Mouse (Mus musculus) lung, postnatal 4 days (tissue): Measurements from ENCODE around the gene Mpped1.

Experiments used
- DNase-seq, 2 experiments: peaks; one replicate each; pipeline ENCODE4 v3.0.0; 2021

Gene Mpped1

GRCm38 (mm10) chr15:83894261-83894660, 115.0 kb downstream of the Mpped1 start:
- no peak for DNase-seq

DNA sequence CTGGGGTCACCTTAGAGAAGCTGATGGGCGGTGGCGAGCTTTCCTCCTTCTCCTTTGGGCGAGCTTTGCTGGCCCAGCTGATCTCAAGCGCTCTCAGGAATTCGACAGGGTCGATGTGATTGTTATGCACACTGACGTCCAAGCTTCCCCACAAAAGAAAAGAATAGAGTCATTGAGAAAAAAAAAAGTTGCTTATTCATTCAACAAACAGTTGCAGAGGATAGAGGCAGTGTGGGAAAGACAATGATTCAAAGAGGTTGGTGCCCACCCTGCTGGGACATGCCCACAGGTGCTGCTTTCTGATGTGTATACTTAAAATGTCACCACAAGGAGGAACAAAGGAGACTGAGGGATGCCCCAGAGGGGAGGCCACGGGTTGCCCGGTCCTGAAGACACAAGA, 116.7 kb downstream of the Mpped1 start:
- DNase-seq = no peak

GRCm38 (mm10) chr15:83897286-83897685, 118.0 kb downstream of the Mpped1 start:
- DNase-seq = no peak

DNA sequence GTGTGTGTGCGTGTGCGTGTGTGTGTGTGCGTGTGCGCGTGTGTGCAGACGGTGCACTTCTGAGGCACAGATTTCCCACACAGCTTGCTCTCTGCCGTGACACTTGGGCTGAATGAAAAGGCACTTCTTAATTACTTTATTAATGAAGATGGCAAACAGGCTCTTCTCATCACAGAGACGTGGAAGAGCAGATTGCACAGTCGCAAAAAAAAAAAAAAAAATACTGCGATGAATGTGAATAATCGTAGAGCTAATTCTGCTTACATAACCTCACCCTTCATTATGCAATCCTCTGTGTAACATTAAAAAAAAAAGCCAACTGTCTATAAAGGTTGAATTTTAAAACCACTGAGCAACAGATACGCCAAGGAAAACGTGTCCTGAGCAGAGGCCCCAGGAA, 127.2 kb downstream of the Mpped1 start:
- DNase-seq = peak in 1 of 2 experiments; percentile 8
